Mouse (Mus musculus): ENCODE measurements around the gene Myo1d.

The Myo1d gene

DNA sequence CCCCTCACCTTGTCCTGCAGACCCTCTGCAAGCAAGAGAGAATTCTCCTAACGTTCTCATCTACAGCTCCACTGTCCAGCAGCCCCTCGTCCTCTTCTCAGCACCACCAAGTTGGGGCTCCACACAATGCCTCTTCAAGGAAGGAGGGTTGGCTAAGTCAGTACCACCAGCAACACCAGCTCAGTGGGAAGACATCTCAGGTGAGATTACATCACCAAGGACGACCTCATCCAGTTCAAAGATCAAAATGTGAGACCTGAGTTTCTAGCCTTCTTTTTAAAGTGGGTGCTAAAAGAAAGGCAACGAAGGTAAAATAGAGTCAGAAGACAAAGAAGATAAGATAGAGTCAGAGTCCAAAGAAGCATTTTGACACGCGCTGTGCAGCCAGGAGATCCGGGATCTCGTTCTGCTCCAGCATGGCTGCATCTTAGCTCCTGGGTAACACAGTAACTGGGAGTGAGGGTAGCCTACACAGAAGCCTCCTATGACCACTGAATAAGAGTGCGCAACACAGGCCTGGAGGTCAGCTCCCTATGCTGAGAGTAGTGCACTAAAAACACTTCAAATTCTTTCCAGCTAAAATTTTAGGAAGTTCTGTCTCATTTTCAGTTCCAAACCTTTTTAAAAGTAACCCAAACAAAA is 56.3 kb downstream of the Myo1d start:
- no peak for DNase-seq (ENCODE audit: low read depth, low spot score)

DNA sequence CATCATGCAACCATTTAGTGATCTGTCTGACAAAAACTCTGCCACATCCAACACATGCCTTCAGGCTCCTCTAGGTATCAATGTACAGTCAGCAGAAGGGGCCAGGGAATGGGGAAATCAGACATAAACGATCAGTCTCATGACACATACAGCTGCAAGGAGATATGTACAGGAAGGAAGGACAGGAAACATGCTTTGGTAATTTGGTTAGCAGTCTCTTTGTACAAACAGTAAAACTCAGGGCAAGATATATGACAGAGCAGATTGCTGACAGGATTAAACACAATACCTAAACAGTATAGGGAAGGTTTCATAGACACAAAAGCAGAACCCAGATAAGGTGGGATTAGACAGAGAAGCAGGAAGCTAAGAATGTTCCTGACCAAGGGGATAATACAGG is 60.8 kb downstream of the Myo1d start:
- no peak for DNase-seq (ENCODE audit: low read depth, low spot score)

DNA sequence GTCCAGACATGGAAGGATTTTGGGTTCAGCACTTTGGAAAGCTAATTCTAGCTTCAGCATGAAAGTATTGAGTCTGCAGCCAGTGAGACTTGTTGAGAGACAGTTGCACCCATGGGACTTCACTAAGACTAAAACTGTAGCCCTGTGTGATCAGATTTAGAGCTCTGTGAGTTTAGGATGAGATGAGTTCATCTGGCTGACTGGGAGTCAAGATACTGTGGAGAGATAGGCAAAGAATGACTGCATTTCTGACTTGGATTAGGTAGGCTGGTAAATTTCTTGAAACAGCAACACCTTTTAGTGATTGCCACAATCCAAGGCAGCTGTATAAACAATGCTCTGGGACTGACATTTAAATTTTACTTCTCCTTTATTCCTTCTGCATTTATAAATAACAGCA is 61.8 kb downstream of the Myo1d start:
- DNase-seq (ENCODE audit: low read depth, low spot score), result no peak

DNA sequence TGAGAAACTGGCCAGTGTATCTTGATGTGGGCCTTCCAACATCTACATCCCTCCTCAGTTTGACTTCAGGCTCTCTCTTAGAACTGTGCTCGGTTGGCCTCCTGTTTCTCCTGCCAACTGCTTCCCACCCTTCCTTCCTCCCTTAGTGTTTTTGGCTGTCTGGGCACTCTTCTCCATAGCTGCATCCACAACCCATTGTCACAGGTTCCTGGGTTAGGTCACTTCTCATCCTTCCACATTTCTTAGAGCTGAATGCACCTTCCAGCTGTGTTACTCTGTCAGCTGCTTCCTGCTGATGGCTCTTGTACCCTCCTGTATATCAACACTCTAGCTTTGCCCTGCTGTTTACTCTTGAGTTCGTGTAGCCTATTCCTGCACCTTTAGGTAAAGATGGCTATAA is 64.7 kb downstream of the Myo1d start:
- no peak for DNase-seq (ENCODE audit: low read depth, low spot score)

DNA sequence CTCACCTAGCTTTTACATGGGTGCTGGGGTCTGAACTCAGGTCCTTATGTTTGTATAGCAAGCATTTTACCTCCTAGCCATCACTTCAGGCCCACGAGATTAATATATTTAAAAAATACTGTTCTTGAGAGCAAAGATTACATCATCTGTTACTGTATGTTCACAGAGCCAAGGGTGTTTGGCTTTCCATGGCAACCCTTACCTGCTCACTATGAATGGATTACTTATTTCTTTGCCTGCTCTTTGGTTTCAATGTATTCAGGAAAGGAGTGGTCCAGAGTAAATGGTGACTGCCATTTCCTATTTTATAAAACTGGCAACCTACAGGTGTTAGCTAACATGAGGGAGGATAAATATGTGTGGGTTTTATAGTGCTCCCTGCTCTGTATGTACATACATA is 66.1 kb downstream of the Myo1d start:
- no peak for DNase-seq (ENCODE audit: low read depth, low spot score)

DNA sequence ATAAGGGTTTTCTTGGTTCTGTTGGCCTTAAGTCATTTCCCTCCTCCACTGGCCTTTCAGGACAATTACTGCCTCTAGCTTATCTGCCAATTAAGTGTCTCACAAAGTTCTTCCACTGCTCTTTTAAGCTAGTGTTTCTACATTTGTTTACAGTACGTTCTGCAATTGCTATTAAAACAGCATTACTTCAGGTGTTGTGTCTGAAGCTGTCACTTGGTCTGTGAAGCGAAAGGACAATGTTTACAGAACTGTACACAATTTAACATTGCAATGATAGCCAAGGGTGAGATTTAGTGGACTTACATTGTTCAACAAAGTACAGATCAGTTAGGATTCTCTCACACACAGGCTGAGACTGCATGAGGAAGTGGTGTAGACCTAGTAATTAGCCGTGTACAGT is 67.6 kb downstream of the Myo1d start:
- no peak for DNase-seq (ENCODE audit: low read depth, low spot score)

DNA sequence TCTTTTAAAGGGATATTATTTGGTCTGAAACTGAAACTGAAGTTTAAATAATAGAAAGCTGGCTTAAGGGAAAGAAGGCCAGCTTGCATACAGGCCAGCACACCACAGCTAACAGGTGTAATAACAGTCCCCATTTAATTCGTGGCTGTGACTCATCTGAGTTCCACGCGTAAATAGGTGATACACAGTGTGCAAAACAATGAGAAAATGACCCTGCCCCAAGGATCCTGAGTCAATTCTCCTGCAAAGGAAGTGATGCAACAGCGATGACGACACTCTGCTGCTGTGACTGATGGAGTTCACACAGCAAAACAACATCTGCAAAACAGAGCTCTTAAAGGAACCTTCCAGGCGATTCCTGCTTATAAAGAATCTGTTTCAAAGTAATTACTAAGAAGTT is 68.5 kb downstream of the Myo1d start:
- no peak for DNase-seq (ENCODE audit: low read depth, low spot score)

DNA sequence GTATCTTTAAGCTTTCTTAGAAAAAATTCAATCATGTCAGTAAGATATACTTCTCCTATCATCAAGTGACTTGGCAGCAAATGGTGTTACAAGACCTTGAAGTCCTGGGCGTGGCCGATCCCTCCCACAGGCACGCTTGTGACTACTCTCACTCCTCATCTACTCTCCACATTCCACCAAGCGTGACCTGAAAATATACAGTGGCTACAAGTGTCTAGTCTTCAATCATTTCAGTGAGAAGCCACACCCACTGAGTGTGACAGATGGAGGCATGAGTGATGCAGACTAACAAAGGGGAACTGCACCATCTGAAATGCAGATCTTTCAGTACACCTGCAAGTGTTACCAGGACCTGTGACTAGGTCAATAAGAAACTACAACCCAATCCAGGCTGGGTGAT is 79.2 kb downstream of the Myo1d start:
- DNase-seq (ENCODE audit: low read depth, low spot score), result peak; percentile 7

DNA sequence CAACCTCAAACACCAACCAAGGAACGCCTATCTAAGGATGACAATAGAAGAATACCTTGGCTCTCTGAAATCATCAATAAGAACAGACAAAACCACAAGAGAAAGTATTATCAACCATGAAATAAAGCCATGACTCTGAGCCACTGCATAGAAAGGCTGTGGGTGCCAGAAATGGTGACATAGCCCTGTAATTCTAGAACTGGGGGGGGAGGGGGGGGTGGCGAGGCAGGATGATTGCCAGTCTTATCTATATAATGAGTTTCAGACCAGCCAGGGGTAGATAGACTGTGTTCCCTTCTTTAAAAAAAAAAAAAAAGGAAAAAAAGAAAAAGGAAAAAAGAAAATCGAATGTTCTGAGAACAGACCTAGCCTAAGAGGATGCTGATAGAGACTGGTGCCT is 81.1 kb downstream of the Myo1d start:
- no peak for DNase-seq (ENCODE audit: low read depth, low spot score)

DNA sequence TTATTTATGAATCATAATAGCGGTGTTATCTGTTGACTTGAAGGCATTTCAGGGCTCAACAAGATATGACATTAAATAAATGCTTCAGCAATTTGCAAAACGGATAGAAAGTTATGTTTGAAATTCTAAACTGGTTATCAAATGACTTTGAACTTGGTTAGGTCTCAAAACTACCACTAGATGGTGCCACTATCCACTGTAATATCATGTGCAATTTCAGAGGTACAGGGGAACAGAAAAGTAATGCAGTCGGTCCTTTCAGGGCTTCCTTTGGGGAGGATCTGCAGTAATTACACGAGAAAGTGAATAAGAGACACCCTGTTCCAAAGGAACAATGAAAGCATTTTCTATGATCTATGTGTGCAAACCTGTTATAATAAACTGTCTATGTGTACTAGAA is 83.5 kb downstream of the Myo1d start:
- DNase-seq (ENCODE audit: low read depth, low spot score), result peak; percentile 33

DNA sequence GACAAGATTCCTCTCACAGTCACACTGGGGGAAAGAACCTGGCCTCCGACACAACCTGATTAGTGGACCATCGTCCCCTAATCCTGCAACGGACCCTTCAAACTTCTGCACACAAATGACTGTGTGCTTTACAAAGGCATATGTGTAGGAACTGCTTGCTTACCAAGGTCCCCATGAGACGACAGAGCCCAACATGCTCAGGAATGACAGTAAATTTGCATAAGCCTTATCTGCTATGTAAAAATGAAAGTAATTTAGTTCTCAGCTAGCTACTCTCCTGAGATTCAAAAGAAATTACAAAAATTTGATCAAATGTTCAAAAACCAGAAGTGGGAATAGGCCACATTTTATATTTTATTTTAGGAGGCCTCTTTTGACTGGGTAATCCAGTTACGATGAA is 95.2 kb downstream of the Myo1d start:
- no peak for DNase-seq (ENCODE audit: low read depth, low spot score)

DNA sequence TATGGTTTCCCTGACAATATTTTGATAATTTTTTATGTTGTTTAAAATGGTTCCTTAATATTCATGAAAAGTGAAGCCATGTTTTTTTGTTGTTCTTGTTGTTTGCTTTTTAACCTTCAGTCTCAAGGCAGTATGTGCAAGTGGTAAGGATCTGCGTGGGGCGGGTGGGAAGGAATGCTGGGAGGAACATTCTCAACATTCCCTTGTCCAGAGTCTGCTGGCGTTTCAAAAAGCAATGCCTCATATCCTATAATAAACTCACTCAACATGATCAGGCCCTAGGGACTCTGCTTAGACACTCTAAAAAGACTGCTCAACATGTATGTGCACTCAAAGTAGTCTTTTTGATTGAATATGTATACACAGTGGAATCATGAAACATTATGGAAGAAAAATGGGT is 97.1 kb downstream of the Myo1d start:
- DNase-seq (ENCODE audit: low read depth, low spot score), result no peak

DNA sequence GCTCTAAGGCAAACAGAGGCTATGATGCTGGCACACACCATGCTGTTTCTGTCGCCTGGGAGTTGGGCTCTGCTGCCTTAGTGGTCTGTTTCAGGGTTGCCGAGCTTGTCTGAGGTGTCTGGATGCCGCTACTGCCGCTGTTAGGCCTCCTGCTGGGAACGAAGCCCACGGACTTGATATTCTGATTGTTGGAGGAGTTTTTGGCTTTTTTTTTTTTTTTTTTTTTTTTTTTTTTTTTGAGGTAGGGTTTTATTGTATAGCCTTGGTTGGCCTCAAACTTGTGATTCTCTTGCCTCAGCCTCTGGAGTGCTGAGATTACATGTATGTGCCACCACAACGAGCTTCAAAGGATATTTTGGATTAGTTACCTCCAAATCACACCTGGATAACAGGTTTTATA is 106.8 kb downstream of the Myo1d start:
- DNase-seq (ENCODE audit: low read depth, low spot score), result no peak

DNA sequence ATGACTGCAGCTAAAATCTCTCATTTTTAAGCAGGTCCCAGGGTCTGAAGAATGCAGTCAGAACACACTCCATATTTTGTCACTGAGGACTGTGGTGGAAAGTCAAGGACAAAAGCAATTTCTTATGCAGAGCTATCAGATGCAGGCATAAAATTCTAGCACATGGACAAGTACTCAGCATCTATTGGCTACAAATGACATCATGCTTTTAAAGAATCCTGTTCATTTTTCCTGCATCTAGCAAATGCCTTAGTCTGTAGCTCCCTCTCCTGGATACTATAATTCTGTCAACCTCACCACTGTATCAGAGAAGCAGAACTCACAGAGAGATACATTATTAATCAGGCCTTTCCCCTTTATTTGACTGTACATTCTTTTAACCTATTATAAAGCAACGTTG is 109.4 kb downstream of the Myo1d start:
- peak; percentile 27 for DNase-seq (ENCODE audit: low read depth, low spot score)

DNA sequence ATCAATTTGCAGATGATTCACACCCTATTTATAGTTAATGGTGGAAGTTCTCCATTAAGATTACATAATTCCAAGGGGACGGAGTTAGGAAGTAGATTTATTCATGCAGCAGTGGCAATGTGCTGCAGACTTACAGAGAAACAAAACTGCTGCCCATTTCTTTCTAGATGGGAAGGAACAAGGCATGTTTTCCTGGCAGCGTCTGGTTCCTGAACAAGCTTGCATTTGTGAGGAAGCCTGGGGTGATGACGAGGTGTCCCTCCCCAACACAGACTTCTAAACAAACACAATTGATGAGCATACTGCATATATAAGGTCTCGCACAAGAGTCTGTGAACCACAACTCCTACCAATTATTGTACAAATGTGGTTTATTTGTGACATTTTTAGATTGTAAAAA is 109.9 kb downstream of the Myo1d start:
- no peak for DNase-seq (ENCODE audit: low read depth, low spot score)

DNA sequence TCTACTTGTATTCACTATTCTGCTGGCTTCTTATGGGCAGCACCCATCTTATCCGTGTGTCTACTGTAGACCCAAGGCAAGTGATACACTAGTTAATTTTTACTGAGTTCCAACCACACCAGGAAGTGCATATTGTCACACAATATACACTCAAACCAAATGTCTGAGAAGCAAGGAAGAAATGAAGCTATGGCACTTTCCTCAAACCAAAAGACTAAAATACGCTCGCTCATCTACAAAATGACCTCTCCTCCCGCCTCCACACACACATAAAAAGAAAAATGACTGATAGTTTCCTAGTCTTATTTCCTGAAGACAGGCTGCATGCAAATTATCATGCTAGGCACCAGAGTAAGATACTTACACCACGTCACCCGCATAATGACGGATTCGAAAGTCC is 113.6 kb downstream of the Myo1d start:
- no peak for DNase-seq (ENCODE audit: low read depth, low spot score)

DNA sequence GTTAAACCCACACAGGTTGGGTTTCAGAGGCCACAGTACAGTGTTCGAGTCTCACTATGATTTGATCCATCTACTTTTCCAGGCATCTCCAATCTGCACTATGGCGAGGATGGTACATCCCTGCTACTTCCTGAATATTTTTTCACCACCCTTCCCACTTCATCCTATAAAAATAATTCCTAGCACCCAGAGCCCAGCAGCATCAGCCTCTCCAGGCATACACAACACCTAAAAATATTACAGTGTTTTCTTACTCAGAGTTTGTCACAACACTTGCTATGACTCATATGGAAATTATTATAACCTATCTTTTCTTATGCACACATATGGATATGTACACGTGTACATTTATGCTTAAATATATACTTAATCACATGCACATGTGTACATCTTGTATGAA is 115.6 kb downstream of the Myo1d start:
- no peak for DNase-seq (ENCODE audit: low read depth, low spot score)

DNA sequence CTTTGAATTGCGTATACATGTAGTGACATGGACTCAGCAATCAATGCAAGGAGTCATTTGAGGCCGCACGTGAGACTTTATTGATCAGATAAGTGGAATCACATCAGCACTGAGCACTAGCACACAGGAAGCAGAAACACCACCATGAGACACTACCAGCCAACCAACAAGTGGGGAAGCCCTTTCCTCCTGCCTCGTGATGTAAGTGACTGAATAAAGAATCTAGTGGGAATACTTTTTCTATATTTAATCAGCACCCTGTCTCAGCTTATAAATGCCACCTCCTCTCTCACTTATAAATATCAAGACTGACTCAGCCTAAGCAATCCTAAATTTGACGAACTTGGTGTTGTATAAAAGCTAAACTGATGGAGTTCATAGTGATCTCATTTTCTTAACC is 134.7 kb downstream of the Myo1d start:
- no peak for DNase-seq (ENCODE audit: low read depth, low spot score)

DNA sequence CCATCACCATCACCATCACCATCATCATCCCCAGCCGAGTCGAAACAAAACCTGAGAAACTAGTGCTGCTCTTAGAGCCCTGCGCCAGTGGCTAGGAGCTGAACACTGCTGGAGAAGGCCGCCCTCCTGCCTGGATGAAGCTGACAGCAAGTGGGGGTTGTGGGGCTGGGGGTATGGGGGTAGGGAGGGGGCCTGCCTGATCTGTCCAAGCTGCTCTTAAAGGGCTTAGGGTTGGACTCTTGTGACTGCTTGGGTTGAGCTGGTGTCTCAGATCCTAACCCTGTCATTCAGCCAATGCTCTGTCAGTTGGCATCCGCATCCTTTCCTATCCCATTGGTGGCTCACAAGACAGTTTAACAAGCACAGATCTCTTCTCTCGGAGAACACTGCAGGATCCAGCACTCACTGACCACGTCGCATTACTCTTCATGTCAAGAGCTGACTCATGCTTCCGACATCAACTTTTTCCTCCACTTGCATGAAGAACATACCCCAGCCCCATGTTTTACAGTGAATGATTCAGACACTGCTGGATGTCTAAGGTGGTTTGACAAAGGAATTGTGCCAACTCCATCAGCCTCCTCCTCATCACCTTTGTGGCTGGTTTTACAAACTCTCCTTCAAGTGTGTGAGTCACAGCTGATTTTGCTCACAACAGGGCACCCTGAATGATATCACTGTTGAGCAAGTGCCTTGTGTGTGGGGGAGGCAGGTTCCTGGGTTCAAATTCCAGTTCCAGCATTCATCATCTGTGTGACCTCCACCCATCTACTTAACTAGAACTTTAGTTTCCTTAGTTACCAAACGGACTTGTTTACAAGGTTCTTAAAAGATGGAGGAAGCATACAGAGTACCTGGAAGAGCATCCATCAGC is 150.6 kb downstream of the Myo1d start:
- DNase-seq (ENCODE audit: low read depth, low spot score), result no peak

DNA sequence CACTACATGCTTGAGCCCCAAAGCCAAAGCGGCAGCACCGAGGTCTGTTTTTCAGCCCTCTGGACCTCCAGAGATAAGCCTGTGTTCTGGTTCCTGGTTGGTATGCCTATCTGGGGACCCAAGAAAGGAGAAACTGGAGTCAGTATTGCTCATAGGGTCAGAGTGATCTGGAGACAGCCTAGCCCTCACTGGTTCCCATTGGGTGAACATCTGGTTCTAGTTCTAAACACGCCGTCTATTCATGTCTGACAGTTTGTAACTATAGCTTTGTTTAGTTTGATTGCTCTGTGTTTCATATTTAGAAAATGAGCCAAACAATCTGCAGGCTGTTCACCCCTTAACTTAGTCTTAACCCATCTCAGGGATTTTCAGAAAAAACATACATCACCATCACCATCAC is 151.2 kb downstream of the Myo1d start:
- DNase-seq (ENCODE audit: low read depth, low spot score), result no peak

DNA sequence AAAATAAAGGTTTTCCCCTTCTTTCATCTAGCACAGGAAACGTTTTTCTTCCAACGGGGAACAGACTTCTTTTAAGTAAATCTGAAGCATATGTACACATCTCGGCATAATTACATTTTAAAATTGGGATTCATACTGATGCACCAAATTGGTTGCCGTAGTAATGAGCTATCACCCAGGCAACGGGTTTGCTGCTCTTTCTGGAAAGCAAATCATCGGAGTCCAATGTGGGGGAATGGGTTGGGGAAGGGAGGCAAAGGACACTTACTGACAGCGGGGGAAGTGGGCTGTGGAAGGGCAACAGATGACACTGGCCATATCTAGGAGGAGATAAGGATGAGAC is 156.8 kb downstream of the Myo1d start:
- DNase-seq (ENCODE audit: low read depth, low spot score), result peak; percentile 3

DNA sequence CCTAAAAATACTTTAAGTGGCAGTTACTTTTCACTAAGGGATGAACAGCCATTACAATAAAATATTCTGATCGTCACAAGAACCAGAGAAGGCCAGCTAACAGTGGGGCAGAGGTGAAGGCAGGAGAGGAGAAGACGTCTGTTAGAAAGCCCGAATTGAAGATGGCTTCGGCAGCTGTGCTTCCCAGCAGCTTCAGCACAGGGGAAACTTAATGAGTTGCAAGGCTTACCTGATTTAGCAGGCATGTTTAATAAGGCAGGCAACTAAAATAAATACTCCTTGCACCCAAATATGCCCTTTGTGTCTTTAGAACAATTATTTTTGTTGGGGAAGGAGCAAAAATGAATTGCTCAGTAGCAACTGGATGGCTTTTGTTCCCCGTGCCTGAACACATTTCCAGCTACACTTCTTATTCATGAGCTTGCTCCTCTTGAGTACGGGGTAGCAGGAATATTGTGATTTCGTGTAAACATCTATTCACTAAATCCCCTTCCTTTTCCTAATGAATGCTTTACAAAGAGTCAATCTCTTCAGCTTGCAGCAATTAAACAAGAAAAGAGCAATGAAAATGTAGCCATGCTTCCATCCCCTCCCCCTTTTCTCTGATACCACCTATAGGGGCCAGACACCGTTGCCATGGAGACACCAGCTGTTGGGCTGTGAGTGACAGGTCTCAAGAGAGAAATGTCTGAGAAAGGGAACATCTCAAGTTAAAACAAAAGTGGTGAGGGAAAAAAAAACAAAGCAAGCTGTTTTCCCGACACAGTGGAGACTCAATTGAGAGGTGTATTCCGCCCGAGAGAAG is 157.4 kb downstream of the Myo1d start:
- DNase-seq (ENCODE audit: low read depth, low spot score), result peak; percentile 63

All from R1 (cell line).